Mouse (Mus musculus) lung, postnatal 0 days (tissue): ENCODE data around the gene Gm20388.

Experiments
- CTCF ChIP-seq: IDR thresholded peaks from 2 replicates; pipeline ENCODE4 v1.5.1; 2016; ENCODE audit warnings: antibody characterized with exemption, mild to moderate bottlenecking
- EP300 ChIP-seq: IDR thresholded peaks from 2 replicates; pipeline ENCODE4 v1.6.1; 2016; ENCODE audit warnings: antibody characterized with exemption, mild to moderate bottlenecking, control low read depth

DNA sequence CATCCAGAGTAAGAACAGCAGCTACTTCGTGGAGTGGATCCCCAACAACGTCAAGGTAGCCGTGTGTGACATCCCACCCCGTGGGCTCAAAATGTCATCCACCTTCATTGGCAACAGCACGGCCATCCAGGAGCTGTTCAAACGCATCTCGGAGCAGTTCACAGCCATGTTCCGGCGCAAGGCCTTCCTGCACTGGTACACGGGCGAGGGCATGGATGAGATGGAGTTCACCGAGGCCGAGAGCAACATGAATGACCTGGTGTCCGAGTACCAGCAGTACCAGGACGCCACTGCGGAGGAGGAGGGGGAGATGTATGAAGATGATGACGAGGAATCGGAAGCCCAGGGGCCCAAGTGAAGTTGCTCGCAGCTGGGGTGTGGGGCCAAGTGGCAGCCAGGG, 3510.7 kb downstream of the Gm20388 start:
- TF ChIP-seq CTCF = no peak
- no peak for TF ChIP-seq EP300
